ENCODE assay signal across 10 mouse cellular contexts in the genomic region with DNA sequence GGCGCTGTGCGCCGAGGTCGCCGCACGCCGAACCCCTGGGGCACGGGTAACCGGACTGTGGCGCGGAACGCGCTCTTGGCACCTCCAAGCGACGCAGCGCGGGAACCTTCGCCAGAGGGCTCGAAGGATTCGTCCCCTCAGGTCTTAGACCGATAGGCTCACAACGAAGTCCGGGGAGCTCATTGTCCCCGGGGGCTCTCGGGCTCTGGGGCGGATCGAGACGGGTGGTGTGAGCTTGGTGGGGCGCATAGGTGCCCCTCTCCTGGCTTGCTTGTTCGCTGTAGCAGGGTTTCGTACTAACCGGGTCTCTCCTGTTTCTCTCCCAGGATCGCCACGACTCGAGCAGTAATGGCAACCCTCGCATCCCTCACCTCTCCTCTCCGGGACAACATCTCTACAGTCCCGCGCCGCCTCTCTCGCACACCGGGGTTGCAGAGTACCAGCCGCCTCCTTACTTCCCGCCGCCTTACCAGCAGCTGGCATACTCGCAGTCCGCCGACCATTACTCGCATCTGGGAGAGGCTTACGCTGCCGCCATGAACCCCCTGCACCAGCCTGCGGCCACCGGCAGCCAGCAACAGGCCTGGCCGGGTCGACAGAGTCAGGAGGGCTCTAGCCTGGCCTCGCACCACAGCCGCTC. TPM values are rescaled to one million over a fixed set of nuclear protein-coding genes. Genes with fewer than 3 reads are reported as not detected.
A peak's percentile ranks its signal among the peaks of the same experiment; 100 is the strongest.
DNase-seq lines count a peak whose midpoint lies in the region; ATAC-seq and TF ChIP-seq lines count a peak whose summit lies in the region.
"Had no signal": no experiment of that assay in that cellular context is flagged by ENCODE, and none has a peak within 500 bp of the region (broad histone marks: within the 10 kb centered on the region; RNA-seq: fewer than 3 reads in every experiment).

No protein-coding gene starts in this region.

- H3K27ac ChIP-seq in lung, postnatal 0 days (ENCODE audit: low read length): no peak overlapping the region
- no peak overlapping the region for H3K27ac ChIP-seq in hindbrain, postnatal 0 days
- H3K27ac ChIP-seq: macrophage had no signal

- DNase-seq in cerebellum, postnatal 10 days: peak; percentile 31 to 53
- no peak for DNase-seq in cerebellum, adult 9-10 months
- DNase-seq in lung, postnatal 0 days (ENCODE audit: low spot score): no peak
- DNase-seq in lung, postnatal 25 days (ENCODE audit: low spot score): no peak
- DNase-seq in hindbrain, postnatal 0 days (ENCODE audit: low spot score): no peak
- DNase-seq in retina, postnatal 1 day: peak; percentile 56
- DNase-seq in gastrocnemius, postnatal 14 days: no peak
- DNase-seq in cerebellum, adult 8-10 months: no peak

- peaks cover 75% of the 10 kb centered on the region for H3K27me3 ChIP-seq in lung, postnatal 0 days (replicated peaks; ENCODE audit: insufficient read depth, low read length)
- H3K27me3 ChIP-seq in hindbrain, postnatal 0 days (ENCODE audit: insufficient read depth, low read length): peaks cover 80% of the 10 kb centered on the region

- H3K9ac ChIP-seq in lung, postnatal 0 days (replicated peaks; ENCODE audit: low read depth): no peak overlapping the region
- H3K9ac ChIP-seq in hindbrain, postnatal 0 days (replicated peaks; ENCODE audit: low read length): no peak overlapping the region

- H3K4me3 ChIP-seq in lung, postnatal 0 days (ENCODE audit: low read depth, low read length): peak overlapping the region; percentile 1; the same call in 1 of the 2 replicates
- H3K4me3 ChIP-seq in hindbrain, postnatal 0 days (ENCODE audit: low read length): peak overlapping the region; percentile 2; the same call in 1 of the 2 replicates

- H3K4me1 ChIP-seq in lung, postnatal 0 days (ENCODE audit: insufficient read depth, low read depth, low read length): peaks cover 10% of the 10 kb centered on the region
- H3K4me1 ChIP-seq in hindbrain, postnatal 0 days (ENCODE audit: insufficient read depth, low read length): no peaks in the 10 kb centered on the region

- no peak for TF ChIP-seq EP300 in lung, postnatal 0 days (IDR thresholded peaks at IDR 0.05)

- no peaks in the 10 kb centered on the region for H3K36me3 ChIP-seq in lung, postnatal 0 days (ENCODE audit: insufficient read depth, low read length)
- no peaks in the 10 kb centered on the region for H3K36me3 ChIP-seq in hindbrain, postnatal 0 days (ENCODE audit: insufficient read depth, low read length)

- intact Hi-C loops in gastrocnemius, postnatal 14 days (cut with DNase I; ENCODE audit: low total_unique reads): loop anchor here (5.0 kb wide), 1 partner anchor 221 kb away; no protein-coding TSS in a partner anchor

- no peak overlapping the region for H3K4me2 ChIP-seq in lung, postnatal 0 days (replicated peaks; ENCODE audit: low read depth, low read length)
- H3K4me2 ChIP-seq in hindbrain, postnatal 0 days (ENCODE audit: low read depth, low read length): 0 out of 2 replicates have a peak overlapping the region, but pooled peaks have one; percentile 7

- ATAC-seq in lung, postnatal 0 days: no peak
- no peak for ATAC-seq in hindbrain, postnatal 0 days

- WGBS in lung, postnatal 0 days: under 1% methylated on average over 55 of the region's 57 CpGs
- under 1% methylated on average over 57 of the region's 57 CpGs for WGBS in hindbrain, postnatal 0 days

- no peaks in the 10 kb centered on the region for H3K9me3 ChIP-seq in lung, postnatal 0 days (ENCODE audit: low read length)
- H3K9me3 ChIP-seq in hindbrain, postnatal 0 days (ENCODE audit: low read length): no peaks in the 10 kb centered on the region

- TF ChIP-seq CTCF in lung, postnatal 0 days (IDR thresholded peaks at IDR 0.05): no peak
- no peak for TF ChIP-seq CTCF in hindbrain, postnatal 0 days (IDR thresholded peaks at IDR 0.05; ENCODE audit: low read depth)

RNA-seq across cellular contexts. Expression of gene Tfap2c, which starts 1.8 kb away (rescaled TPM):
- 0.05 TPM in 1 of 2 replicates, not detected in the other for polyA plus RNA-seq in lung, postnatal 0 days (2015; fragmentation: Nextera tagmentation; extraction: Ambion mirVana)
- 0.14 and 0.47 TPM in 2 replicates for total RNA-seq in hindbrain, postnatal 0 days (2014; rRNA removed)
- 0.31 and 0.43 TPM in 2 replicates for polyA plus RNA-seq in hindbrain, postnatal 0 days (2015; fragmentation: Nextera tagmentation; extraction: Ambion mirVana)
- not detected for total RNA-seq in gastrocnemius, postnatal 14 days (2021)
- total RNA-seq: gastrocnemius, postnatal 36 days had no signal
- polyA plus RNA-seq: macrophage had no signal

Comparison
In these comparisons a context has a peak if more than half of its experiments do, and no peak if none do; other contexts are left out.
1. DNase-seq: peak in cerebellum, postnatal 10 days (2 of 2) and retina, postnatal 1 day (single experiment); none in cerebellum, adult 9-10 months (single experiment), lung, postnatal 0 days (single experiment), lung, postnatal 25 days (single experiment), hindbrain, postnatal 0 days (single experiment), gastrocnemius, postnatal 14 days (single experiment) and cerebellum, adult 8-10 months (single experiment).